Mouse (Mus musculus) forebrain, embryonic 16.5 days (tissue): ENCODE measurements around the gene Krt76. TPM values are rescaled to one million over a fixed set of nuclear protein-coding genes. Genes with fewer than 3 reads are reported as not detected.

Experiments
- ATAC-seq: fragments of 200-750 bp; cut with Nextera tagmentation; 2 replicates; pipeline ENCODE4 v1.8.0; 2017; ENCODE audit warnings: mild to moderate bottlenecking, moderate library complexity
- H3K27ac ChIP-seq: fragments of 300-500 bp; sonication (generic); 2 replicates; pipeline ENCODE4 v1.5.1; 2014; ENCODE audit warnings: low read length, control low read depth
- H3K27me3 ChIP-seq: fragments of 300-500 bp; sonication (generic); replicated peaks from 2 replicates; pipeline ENCODE4 v1.6.1; 2014; ENCODE audit warnings: low read length; ENCODE audit not compliant: control insufficient read depth, insufficient read depth
- H3K36me3 ChIP-seq: fragments of 300-500 bp; sonication (generic); 2 replicates; pipeline ENCODE4 v1.6.1; 2014; ENCODE audit not compliant: control insufficient read depth, insufficient read depth
- H3K4me1 ChIP-seq: fragments of 300-500 bp; sonication (generic); replicated peaks from 2 replicates; pipeline ENCODE4 v1.6.1; 2014; ENCODE audit warnings: low read length; ENCODE audit not compliant: control insufficient read depth, insufficient read depth
- H3K4me2 ChIP-seq: fragments of 300-500 bp; sonication (generic); 2 replicates; pipeline ENCODE4 v1.6.1; 2014; ENCODE audit warnings: mild to moderate bottlenecking, low read length, control low read depth
- H3K4me3 ChIP-seq: fragments of 300-500 bp; sonication (generic); replicated peaks from 2 replicates; pipeline ENCODE4 v1.5.1; 2014; ENCODE audit warnings: mild to moderate bottlenecking, low read length, control low read depth
- H3K9ac ChIP-seq: fragments of 300-500 bp; sonication (generic); replicated peaks from 2 replicates; pipeline ENCODE4 v1.6.1; 2014; ENCODE audit warnings: low read depth, low read length, control low read depth
- H3K9me3 ChIP-seq: fragments of 300-500 bp; sonication (generic); 2 replicates; pipeline ENCODE4 v1.6.1; 2016; ENCODE audit warnings: low read length; ENCODE audit not compliant: control insufficient read depth
- whole genome bisulfite sequencing: fragments of 180-500 bp; shearing (Covaris S2); extraction: QIAGEN DNeasy Blood & Tissue Kit; methylation state at CpG from one replicate; pipeline ENCODE4 v1.1.7; 2014; 5-methylcytosine and 5-hydroxymethylcytosine counted together
- microRNA-seq: library from miRNA; unstranded; fragments of <30 nt; microRNA quantifications from one replicate; pipeline ENCODE4, GENCODE M21; 2017
- polyA plus RNA-seq: library from polyadenylated mRNA; unstranded; fragments of >200 nt; fragmentation: Nextera tagmentation; extraction: Ambion mirVana; gene quantifications from 2 replicates; pipeline ENCODE4 v1.2.1, GENCODE M21; 2015

Gene Krt76
- polyA plus RNA-seq, 1 experiment from 2014 or later: not detected

DNA sequence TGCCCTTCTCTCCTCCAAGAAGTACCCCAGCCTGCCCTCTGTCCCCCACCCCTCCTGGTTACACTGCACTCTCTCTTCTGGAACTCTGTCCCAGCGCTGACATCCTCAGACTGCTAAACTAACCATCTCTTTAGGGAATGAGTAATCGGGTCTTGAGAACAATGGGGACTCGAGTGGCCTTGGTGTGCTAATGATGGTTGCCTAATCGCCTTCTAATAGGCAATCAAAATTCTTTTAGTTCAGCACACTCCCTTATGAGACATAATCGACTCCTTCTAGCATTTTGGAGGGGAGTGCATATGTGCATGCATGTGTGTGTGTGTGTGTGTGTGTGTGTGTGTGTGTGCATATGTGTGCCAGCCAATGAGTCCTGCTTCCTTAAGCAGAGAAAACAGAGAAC is 40.1 kb downstream of the Krt76 start:
- Histone ChIP-seq H3K9me3 (no peaks in the 10 kb centered on the region), H3K4me2 (no peak overlapping the region), H3K4me3 (no peak overlapping the region), H3K36me3 (no peaks in the 10 kb centered on the region), H3K27me3 (0 out of 2 replicates have a peak, but pooled peaks cover 1% of the 10 kb centered on the region), H3K9ac (no peak overlapping the region), H3K4me1 (no peaks in the 10 kb centered on the region), H3K27ac (no peak overlapping the region)
- no peak for ATAC-seq
- WGBS: 4% methylated on average over 5 of the region's 5 CpGs

DNA sequence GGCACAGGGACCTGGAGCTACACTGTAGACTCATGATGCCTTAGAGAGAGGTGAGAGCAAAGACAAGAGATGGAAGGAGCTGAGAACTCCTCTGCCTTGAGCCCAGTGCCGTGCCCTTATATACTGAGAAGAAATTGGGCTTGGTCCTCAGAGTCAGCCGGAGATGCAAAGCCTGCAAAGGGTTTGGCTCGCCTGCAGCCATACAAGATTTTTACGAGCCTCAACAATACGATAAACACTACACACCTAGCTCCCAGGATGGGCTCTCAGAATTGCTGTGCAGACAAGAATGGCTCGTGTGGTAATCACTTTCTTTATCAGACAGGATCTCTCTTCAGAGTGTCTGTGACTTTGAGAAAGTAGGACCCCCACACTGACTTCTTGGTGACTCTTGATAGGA is 42.0 kb downstream of the Krt76 start, which contains the start of gene Krt1:
TSS of gene Krt1 (minus strand) at position 101 of the 400 bp plus-strand sequence.
- Histone ChIP-seq H3K27ac (no peak within 1 kb of the TSS), H3K27me3 (no peaks in the 10 kb centered on the region), H3K36me3 (no peaks in the 10 kb centered on the region), H3K4me1 (peaks cover 5% of the 10 kb centered on the region; the same call in 1 of the 2 replicates), H3K4me3 (no peak within 1 kb of the TSS), H3K4me2 (no peak within 1 kb of the TSS), H3K9ac (no peak within 1 kb of the TSS), H3K9me3 (no peaks in the 10 kb centered on the region)
- ATAC-seq: no peak
- 82% methylated on average over 6 of the region's 6 CpGs for WGBS

DNA sequence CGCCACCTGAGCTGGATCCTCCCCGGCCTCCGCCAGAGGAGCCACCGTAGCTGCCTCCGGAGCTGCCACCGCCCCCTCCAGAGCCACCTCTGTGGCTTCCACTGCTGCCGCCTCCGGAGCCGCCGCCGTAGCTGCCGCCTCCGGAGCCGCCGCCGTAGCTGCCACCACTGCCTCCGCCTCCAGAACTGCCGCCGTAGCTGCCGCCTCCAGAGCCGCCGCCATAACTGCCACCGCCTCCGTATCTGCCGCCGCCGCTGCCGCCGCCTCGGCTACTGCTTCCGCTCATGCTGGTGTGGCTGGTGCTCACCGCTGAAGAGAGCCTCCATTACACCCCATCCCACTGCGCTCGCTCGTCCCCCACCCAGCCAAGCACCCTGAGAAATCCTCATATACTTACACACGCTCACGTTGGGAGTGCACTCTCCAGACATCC is 46.7 kb downstream of the Krt76 start:
- H3K4me1 ChIP-seq: peaks cover 12% of the 10 kb centered on the region
- H3K36me3 ChIP-seq: no peaks in the 10 kb centered on the region
- peak overlapping the region; percentile 61 for H3K4me2 ChIP-seq
- peak; percentile 89 for ATAC-seq
- no peaks in the 10 kb centered on the region for H3K9me3 ChIP-seq
- WGBS: under 1% methylated on average over 37 of the region's 37 CpGs
- peak overlapping the region; percentile 80 for H3K27ac ChIP-seq
- H3K9ac ChIP-seq: peak overlapping the region; percentile 75
- H3K4me3 ChIP-seq: peak overlapping the region; percentile 50
- no peaks in the 10 kb centered on the region for H3K27me3 ChIP-seq

DNA sequence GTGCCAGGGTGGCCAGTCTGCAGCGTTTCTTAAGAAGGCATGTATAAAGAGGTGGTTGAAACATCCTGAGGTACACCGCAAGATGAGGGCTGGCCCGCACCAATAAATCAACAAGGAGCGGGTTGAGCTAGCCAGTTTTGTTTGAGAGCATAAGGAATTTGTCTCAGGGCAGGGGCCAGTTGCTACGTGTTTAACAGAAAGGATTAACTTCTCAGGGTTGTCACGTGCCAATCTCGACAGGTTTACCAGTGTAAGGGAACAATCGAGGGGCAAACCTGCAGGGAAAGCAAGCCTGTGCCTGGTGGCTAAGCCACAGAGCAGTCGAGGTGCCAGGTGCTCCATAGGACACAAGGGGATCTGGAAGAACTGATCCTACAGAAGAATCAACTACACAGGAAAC is 49.5 kb downstream of the Krt76 start:
- no peak for ATAC-seq

DNA sequence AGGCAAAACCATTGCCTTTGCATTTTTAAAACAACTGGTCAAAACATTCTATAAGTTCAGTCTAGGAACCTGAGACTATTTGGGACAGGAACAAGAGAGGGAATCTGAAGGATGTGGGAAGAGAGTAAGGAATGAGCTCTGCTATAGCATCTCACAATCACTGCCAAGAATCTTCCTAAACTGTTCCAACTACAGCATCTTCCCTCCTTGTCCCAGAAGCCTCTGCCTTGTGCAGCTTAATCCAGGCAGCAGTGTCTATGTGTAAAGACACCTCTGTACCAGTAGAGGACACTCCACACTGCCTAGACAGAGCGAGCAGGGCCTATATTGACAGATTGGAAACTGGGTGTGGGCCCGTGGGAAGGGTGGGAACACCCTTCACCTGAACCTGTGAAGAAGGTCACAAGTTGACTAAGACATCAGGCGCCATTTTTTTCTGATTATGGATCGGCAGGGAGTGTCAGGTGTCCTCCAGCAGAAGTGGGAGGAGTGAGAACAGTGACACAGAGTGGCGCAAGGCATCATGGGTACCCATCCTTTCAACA is 57.9 kb downstream of the Krt76 start:
- no peak overlapping the region for H3K4me3 ChIP-seq
- whole genome bisulfite sequencing: 68% methylated on average over 5 of the region's 5 CpGs
- no peaks in the 10 kb centered on the region for H3K9me3 ChIP-seq
- H3K4me1 ChIP-seq: no peaks in the 10 kb centered on the region
- H3K27ac ChIP-seq: no peak overlapping the region
- ATAC-seq: no peak
- no peaks in the 10 kb centered on the region for H3K27me3 ChIP-seq
- no peak overlapping the region for H3K9ac ChIP-seq
- no peak overlapping the region for H3K4me2 ChIP-seq
- no peaks in the 10 kb centered on the region for H3K36me3 ChIP-seq

More for the DNA sequence above, 49.5 kb downstream of the Krt76 start:
- Histone ChIP-seq H3K9me3 (no peaks in the 10 kb centered on the region), H3K27ac (no peak overlapping the region), H3K4me2 (no peak overlapping the region), H3K36me3 (no peaks in the 10 kb centered on the region), H3K4me3 (no peak overlapping the region), H3K4me1 (peaks cover 12% of the 10 kb centered on the region), H3K27me3 (no peaks in the 10 kb centered on the region), H3K9ac (no peak overlapping the region)
- 61% methylated on average over 9 of the region's 9 CpGs for WGBS

Small RNAs within 50 kb of the gene (microRNA-seq; reads per million reads assigned to microRNA genes)
- not detected for gene Gm44356

Other genes with a start within 250 kb of the Krt76 start
- gene Gm5478, start 245.5 kb downstream of the Krt76 start, polyA plus RNA-seq: not detected in 2 replicates
- not detected in 2 replicates for gene Krt6b, start 212.6 kb downstream of the Krt76 start, polyA plus RNA-seq
- gene Krt6a, start 198.6 kb downstream of the Krt76 start, polyA plus RNA-seq: 0.53 TPM in 1 of 2 replicates, not detected in the other
- 0.73 TPM in 1 of 2 replicates, not detected in the other for gene Krt5, start 180.0 kb downstream of the Krt76 start, polyA plus RNA-seq
- not detected in 2 replicates for gene Krt71, start 149.8 kb downstream of the Krt76 start, polyA plus RNA-seq
- not detected in 2 replicates for gene Krt72, start 106.5 kb downstream of the Krt76 start, polyA plus RNA-seq
- gene Krt73, start 90.6 kb downstream of the Krt76 start, polyA plus RNA-seq: 0.41 and 0.80 TPM in 2 replicates
- 0.08 TPM in 1 of 2 replicates, not detected in the other for gene Krt2, start 74.8 kb downstream of the Krt76 start, polyA plus RNA-seq
- 8.2 and 10.8 TPM in 2 replicates for gene Krt1, start 42.1 kb downstream of the Krt76 start, polyA plus RNA-seq
- 0.49 and 0.94 TPM in 2 replicates for gene Krt77, start 23.2 kb downstream of the Krt76 start, polyA plus RNA-seq
- 0.55 TPM in 1 of 2 replicates, not detected in the other for gene Krt4, start 31.8 kb upstream of the Krt76 start, polyA plus RNA-seq
- gene Krt79, start 47.4 kb upstream of the Krt76 start, polyA plus RNA-seq: 0.15 and 0.38 TPM in 2 replicates
- not detected in 2 replicates for gene Krt78, start 61.4 kb upstream of the Krt76 start, polyA plus RNA-seq
- gene Krt8, start 111.6 kb upstream of the Krt76 start, polyA plus RNA-seq: 2.4 and 3.7 TPM in 2 replicates
- gene Krt18, start 135.3 kb upstream of the Krt76 start, polyA plus RNA-seq: 4.4 TPM in 2 replicates
- 109 and 117 TPM in 2 replicates for gene Eif4b, start 180.9 kb upstream of the Krt76 start, polyA plus RNA-seq
- 6.9 and 7.7 TPM in 2 replicates for gene Tns2, start 207.5 kb upstream of the Krt76 start, polyA plus RNA-seq
- 48.2 and 56.4 TPM in 2 replicates for gene Spryd3, start 243.3 kb upstream of the Krt76 start, polyA plus RNA-seq